Mouse (Mus musculus): ENCODE data around the gene Lrrd1. TPM values are rescaled to one million over a fixed set of nuclear protein-coding genes. Genes with fewer than 3 reads are reported as not detected.
"Not testable (repeated sequence)": the region's sequence is repeated elsewhere in the genome, so short reads cannot be mapped to it uniquely, and the experiment has no call there.

The Lrrd1 gene
- total RNA-seq (2014; rRNA removed) (not detected in 2 replicates), polyA plus RNA-seq (2015; fragmentation: Nextera tagmentation; extraction: Ambion mirVana) (not detected in 2 replicates)

DNA sequence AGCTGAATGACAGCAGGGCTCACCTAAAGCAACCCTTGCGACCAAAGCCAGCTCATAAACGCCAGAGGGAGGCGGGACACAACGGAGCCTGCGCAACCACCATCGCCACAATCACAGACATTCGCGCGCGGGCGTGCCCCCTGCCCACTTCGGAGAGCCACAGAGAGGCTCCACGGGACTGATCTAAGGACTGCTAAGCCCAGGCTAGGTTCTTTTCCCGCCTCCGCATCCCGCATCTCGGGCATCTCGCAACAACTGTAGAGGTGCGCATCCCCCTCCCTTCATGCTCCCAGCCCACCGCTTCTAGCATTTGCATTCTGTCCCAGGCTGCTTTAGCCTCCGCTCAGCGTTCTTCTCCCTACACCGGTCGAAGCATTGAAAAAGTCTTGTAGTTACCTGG is at the start of gene Lrrd1:
Gene Lrrd1 (plus strand): TSS at position 148 of the 400 bp plus-strand sequence.
- 6% methylated on average over 24 of the region's 24 CpGs for WGBS
- no peaks in the 10 kb centered on the region for H3K27me3 ChIP-seq (ENCODE audit: insufficient read depth, low read length)
- no peak within 1 kb of the TSS; the same call in 1 of the 2 replicates for H3K9ac ChIP-seq
- TF ChIP-seq CTCF (IDR thresholded peaks at IDR 0.05; ENCODE audit: low read depth), result no peak
- peak within 1 kb of the TSS; percentile 51 for H3K4me2 ChIP-seq (ENCODE audit: low read depth)
- peak; percentile 56 for ATAC-seq
- peak; percentile 5 for DNase-seq
- 0 out of 2 replicates have a peak, but pooled peaks cover 4% of the 10 kb centered on the region for H3K4me1 ChIP-seq (ENCODE audit: insufficient read depth)
- H3K27ac ChIP-seq (ENCODE audit: low read depth, low read length), result no peak within 1 kb of the TSS
- H3K4me3 ChIP-seq (ENCODE audit: low read depth, low read length), result peak within 1 kb of the TSS; percentile 27
- peaks cover 10% of the 10 kb centered on the region; the same call in 1 of the 2 replicates for H3K36me3 ChIP-seq (ENCODE audit: insufficient read depth)
- no peaks in the 10 kb centered on the region for H3K9me3 ChIP-seq (ENCODE audit: low read length)

DNA sequence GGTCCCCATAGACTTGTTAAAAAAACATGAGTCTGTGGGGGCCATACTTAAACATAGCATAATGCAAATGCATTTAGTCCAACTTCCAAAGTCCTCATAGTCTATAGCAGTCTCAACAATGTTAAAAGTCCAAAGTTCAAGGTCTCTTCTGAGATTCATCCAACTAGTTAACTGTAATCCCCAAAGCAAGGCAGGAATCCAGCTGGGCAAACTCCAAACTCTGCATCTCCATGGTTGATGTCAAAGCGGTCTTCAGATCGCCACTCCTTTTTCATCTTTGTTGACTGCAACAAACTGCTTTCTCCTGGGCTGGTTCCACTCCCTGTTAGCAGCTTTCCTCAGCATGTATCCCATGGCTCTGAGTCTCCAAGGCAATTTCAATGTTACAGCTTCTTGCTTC is 47.9 kb upstream of the Lrrd1 start:
- not testable (repeated sequence) for H3K9ac ChIP-seq; H3K9me3 ChIP-seq (ENCODE audit: low read length); H3K4me2 ChIP-seq (ENCODE audit: low read depth); H3K27me3 ChIP-seq (ENCODE audit: insufficient read depth, low read length); H3K27ac ChIP-seq (ENCODE audit: low read depth, low read length); DNase-seq; H3K4me3 ChIP-seq (ENCODE audit: low read depth, low read length); ATAC-seq; H3K4me1 ChIP-seq (ENCODE audit: insufficient read depth); H3K36me3 ChIP-seq (ENCODE audit: insufficient read depth)
- 87% methylated on average over 2 of the region's 2 CpGs for WGBS

DNA sequence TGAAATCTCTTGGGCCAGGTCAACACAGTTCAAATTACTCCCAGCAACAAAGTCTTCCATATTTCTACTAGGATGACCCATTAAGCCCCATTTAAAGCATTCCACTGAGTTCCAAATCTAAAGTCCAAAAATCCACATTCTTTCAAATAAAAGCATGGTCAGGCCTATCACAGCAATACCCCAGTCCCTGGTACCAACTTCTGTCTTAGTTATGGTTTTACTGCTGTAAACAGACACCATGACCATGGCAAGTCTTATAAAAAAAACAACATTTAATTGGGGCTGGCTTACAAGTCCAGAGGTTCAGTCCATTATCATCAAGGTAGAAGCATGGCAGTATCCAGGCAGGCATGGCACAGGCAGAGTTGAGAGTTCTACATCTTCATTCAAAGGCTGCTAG is 46.3 kb upstream of the Lrrd1 start:
- H3K9ac ChIP-seq; H3K36me3 ChIP-seq (ENCODE audit: insufficient read depth); H3K9me3 ChIP-seq (ENCODE audit: low read length); H3K27me3 ChIP-seq (ENCODE audit: insufficient read depth, low read length); H3K27ac ChIP-seq (ENCODE audit: low read depth, low read length); H3K4me3 ChIP-seq (ENCODE audit: low read depth, low read length); DNase-seq; ATAC-seq; H3K4me2 ChIP-seq (ENCODE audit: low read depth); H3K4me1 ChIP-seq (ENCODE audit: insufficient read depth): not testable (repeated sequence)

DNA sequence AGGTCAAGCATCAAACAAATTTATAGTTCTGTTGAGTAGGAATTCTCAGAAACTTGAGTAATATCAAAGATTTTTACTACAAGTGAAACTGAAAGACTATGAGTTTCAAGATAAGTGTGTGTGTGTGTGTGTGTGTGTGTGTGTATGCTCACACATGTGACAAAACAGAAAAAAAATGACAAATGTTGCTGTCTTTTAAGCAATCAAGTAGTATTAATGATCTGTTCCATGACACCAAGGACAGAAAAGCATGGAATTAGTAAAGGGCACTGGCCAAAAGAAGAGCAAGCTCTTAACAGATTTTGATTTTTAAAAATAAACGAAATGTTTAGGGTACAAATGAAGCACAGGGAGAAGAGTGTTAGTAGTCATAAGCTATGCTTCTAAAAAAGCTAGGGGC is 44.9 kb upstream of the Lrrd1 start:
- ATAC-seq, result no peak
- no peak for DNase-seq
- TF ChIP-seq CTCF (IDR thresholded peaks at IDR 0.05; ENCODE audit: low read depth), result no peak
- Histone ChIP-seq H3K4me1 (ENCODE audit: insufficient read depth) (peaks cover 7% of the 10 kb centered on the region; the same call in 1 of the 2 replicates), H3K36me3 (ENCODE audit: insufficient read depth) (no peaks in the 10 kb centered on the region), H3K27me3 (ENCODE audit: insufficient read depth, low read length) (no peaks in the 10 kb centered on the region), H3K9ac (no peak overlapping the region), H3K4me2 (ENCODE audit: low read depth) (no peak overlapping the region), H3K4me3 (ENCODE audit: low read depth, low read length) (no peak overlapping the region), H3K9me3 (ENCODE audit: low read length) (no peaks in the 10 kb centered on the region), H3K27ac (ENCODE audit: low read depth, low read length) (no peak overlapping the region)
- 90% methylated on average over 1 of the region's 1 CpGs for WGBS

DNA sequence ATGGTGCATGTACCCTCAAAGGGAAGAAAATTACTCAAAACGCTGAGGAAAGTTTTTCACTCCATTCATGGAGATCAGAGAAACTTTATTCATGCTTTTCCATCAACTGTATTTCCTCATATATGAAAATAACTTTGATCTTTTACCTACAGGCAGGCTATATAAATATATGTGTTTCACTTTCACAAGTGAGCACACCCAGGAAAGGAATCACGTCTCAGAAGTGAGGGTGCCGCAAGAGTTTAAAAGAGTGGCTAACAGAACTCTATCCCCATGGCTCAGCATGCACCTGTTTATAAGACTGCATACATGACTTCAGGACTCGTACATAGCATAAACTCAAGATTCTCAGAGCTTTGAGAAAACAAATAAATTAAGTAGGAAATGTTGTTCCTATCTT is 44.1 kb upstream of the Lrrd1 start:
- no peak for ATAC-seq

DNA sequence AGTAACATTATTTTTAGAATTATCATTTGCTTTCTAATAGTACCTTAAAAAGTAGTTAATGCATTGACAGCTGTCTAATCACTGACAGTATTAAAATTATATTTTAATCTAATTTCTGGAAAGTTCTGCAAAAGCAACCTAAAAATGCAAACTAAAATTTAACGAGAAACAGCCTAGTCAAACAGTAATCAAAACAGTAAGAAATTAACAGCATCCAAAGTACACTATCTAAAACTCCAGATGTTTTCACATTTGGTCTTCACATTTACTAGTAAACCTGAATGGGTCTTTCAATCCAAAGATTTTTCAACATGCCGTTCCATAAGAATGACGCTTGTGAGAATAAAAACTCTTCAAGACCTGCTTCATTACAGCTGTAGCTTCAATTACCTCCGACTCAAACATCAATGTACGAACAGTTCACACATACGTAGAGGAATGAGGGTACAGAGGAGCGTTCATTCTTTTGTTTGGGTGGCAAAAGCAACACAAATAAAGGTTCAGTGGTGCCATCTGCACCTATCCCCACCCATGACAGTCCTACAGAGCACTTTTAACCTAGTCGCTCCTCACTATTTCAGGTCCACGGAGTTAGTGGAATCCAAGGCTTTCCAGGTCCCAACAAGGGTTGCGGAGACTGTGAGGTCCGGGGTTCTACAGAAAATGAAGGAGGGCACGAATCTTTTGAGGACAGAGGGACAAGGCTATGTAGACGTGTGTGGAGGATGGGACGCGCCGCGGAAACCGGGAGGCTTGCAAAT is 43.1 kb upstream of the Lrrd1 start:
- ATAC-seq, result no peak
- Histone ChIP-seq H3K27me3 (ENCODE audit: insufficient read depth, low read length) (no peaks in the 10 kb centered on the region), H3K36me3 (ENCODE audit: insufficient read depth) (no peaks in the 10 kb centered on the region), H3K9me3 (ENCODE audit: low read length) (no peaks in the 10 kb centered on the region), H3K4me2 (ENCODE audit: low read depth) (peak overlapping the region; percentile 64), H3K27ac (ENCODE audit: low read depth, low read length) (peak overlapping the region; percentile 94), H3K4me1 (ENCODE audit: insufficient read depth) (peaks cover 7% of the 10 kb centered on the region; the same call in 1 of the 2 replicates), H3K9ac (peak overlapping the region; percentile 82), H3K4me3 (ENCODE audit: low read depth, low read length) (peak overlapping the region; percentile 88)
- 3% methylated on average over 18 of the region's 18 CpGs for WGBS
- DNase-seq, result peak; percentile 34
- TF ChIP-seq CTCF (IDR thresholded peaks at IDR 0.05; ENCODE audit: low read depth), result no peak

More for the DNA sequence above, 44.1 kb upstream of the Lrrd1 start:
- no peaks in the 10 kb centered on the region for H3K36me3 ChIP-seq (ENCODE audit: insufficient read depth)
- peak overlapping the region; percentile 23 for H3K4me2 ChIP-seq (ENCODE audit: low read depth)
- H3K4me1 ChIP-seq (ENCODE audit: insufficient read depth), result peaks cover 7% of the 10 kb centered on the region; the same call in 1 of the 2 replicates
- 76% methylated on average over 4 of the region's 4 CpGs for WGBS
- H3K9ac ChIP-seq, result no peak overlapping the region
- DNase-seq, result no peak
- H3K9me3 ChIP-seq (ENCODE audit: low read length), result no peaks in the 10 kb centered on the region
- TF ChIP-seq CTCF (IDR thresholded peaks at IDR 0.05; ENCODE audit: low read depth), result no peak
- H3K27ac ChIP-seq (ENCODE audit: low read depth, low read length), result no peak overlapping the region
- no peaks in the 10 kb centered on the region for H3K27me3 ChIP-seq (ENCODE audit: insufficient read depth, low read length)
- no peak overlapping the region for H3K4me3 ChIP-seq (ENCODE audit: low read depth, low read length)
